In genomic region chr16:19908291-19908690, GRCm38 (mm10) we compare ENCODE assay signal across 17 mouse cellular contexts.
DNase-seq lines count a peak whose midpoint lies in the region; ATAC-seq and TF ChIP-seq lines count a peak whose summit lies in the region.
"Had no signal": no experiment of that assay in that cellular context is flagged by ENCODE, and none has a peak within 500 bp of the region (broad histone marks: within the 10 kb centered on the region; RNA-seq: fewer than 3 reads in every experiment).

No protein-coding gene starts in this region.

- no peak for TF ChIP-seq POLR2A in CH12.LX (IDR thresholded peaks at IDR 0.05; ENCODE audit: low read depth, low read length)

- TF ChIP-seq CTCF in liver, embryonic 14.5 days (IDR thresholded peaks at IDR 0.05; ENCODE audit: low read depth), result peak; percentile 28; the same call in 1 of the 2 replicates
- peak in 1 of 2 experiments; percentile 60; a peak in 2 of 4 replicates for TF ChIP-seq CTCF in CH12.LX (conservative IDR thresholded peaks at IDR 0.05 in 1 of 2, IDR thresholded peaks at IDR 0.05 in 1 of 2; ENCODE audit: low read depth in 2 of 2, low read length in 2 of 2)

- DNase-seq in liver, embryonic 14.5 days (ENCODE audit: low read depth in 3 of 3, low spot score in 3 of 3), result no peak
- no peak for DNase-seq in liver, embryonic 11.5 days (ENCODE audit: low spot score)
- peak; percentile 37 for DNase-seq in CH12.LX (ENCODE audit: extremely low read depth)
- DNase-seq in testis, postnatal 14 days (ENCODE audit: low spot score), result no peak
- DNase-seq in heart, adult 9 months (ENCODE audit: low spot score in 2 of 2), result no peak
- DNase-seq: cerebellum, postnatal 14 days; forebrain, postnatal 0 days; heart, postnatal 36 days; right cerebral cortex, postnatal 4 days had no signal

- H3K79me2 ChIP-seq in CH12.LX (replicated peaks; ENCODE audit: control insufficient read depth, extremely low read depth, insufficient read depth, poor library complexity, severe bottlenecking), result no peaks in the 10 kb centered on the region

- peak; percentile 49 for TF ChIP-seq RAD21 in CH12.LX (IDR thresholded peaks at IDR 0.05; ENCODE audit: low read depth, low read length)

- dilution Hi-C loops in CH12.LX (cut with MboI; ENCODE audit: extremely low pct_ligation_motif_present, extremely low pct_unique_long_range_greater_than_20kb, low sequenced_read_pairs), result no loop called here

- H3K36me3 ChIP-seq in liver, embryonic 14.5 days (replicated peaks; ENCODE audit: control insufficient read depth, insufficient read depth, low read depth), result no peaks in the 10 kb centered on the region
- no peaks in the 10 kb centered on the region for H3K36me3 ChIP-seq in liver, embryonic 11.5 days (ENCODE audit: control insufficient read depth, insufficient read depth, low read length)
- no peaks in the 10 kb centered on the region for H3K36me3 ChIP-seq in CH12.LX (replicated peaks in 1 of 2; ENCODE audit: control insufficient read depth in 1 of 2, insufficient read depth in 1 of 2, low read length in 1 of 2)
- H3K36me3 ChIP-seq: embryonic facial prominence, embryonic 15.5 days; G1E; limb, embryonic 15.5 days had no signal

- no peak overlapping the region for H3K4me3 ChIP-seq in liver, embryonic 14.5 days (ENCODE audit: insufficient read depth in 1 of 2, low read depth in 2 of 2, low read length in 2 of 2)
- H3K4me3 ChIP-seq in liver, embryonic 11.5 days (ENCODE audit: low read depth, low read length), result no peak overlapping the region
- no peak overlapping the region for H3K4me3 ChIP-seq in CH12.LX (replicated peaks in 1 of 3; ENCODE audit: low read depth in 2 of 3, low read length in 2 of 3, poor library complexity in 1 of 3)
- H3K4me3 ChIP-seq: embryonic facial prominence, embryonic 15.5 days; limb, embryonic 15.5 days; myocyte had no signal

- no peaks in the 10 kb centered on the region for H3K9me3 ChIP-seq in liver, embryonic 14.5 days (ENCODE audit: control insufficient read depth, low read length)
- H3K9me3 ChIP-seq in liver, embryonic 11.5 days (ENCODE audit: control insufficient read depth, low read length), result no peaks in the 10 kb centered on the region
- H3K9me3 ChIP-seq in CH12.LX (replicated peaks; ENCODE audit: low read length), result no peaks in the 10 kb centered on the region
- H3K9me3 ChIP-seq: embryonic facial prominence, embryonic 15.5 days; G1E; limb, embryonic 15.5 days had no signal

- H3K27me3 ChIP-seq in liver, embryonic 14.5 days (ENCODE audit: control insufficient read depth, insufficient read depth, low read length), result no peaks in the 10 kb centered on the region
- H3K27me3 ChIP-seq in liver, embryonic 11.5 days (replicated peaks; ENCODE audit: control insufficient read depth, insufficient read depth, low read length), result no peaks in the 10 kb centered on the region
- no peaks in the 10 kb centered on the region for H3K27me3 ChIP-seq in CH12.LX (replicated peaks)
- H3K27me3 ChIP-seq: embryonic facial prominence, embryonic 15.5 days; limb, embryonic 15.5 days had no signal

- no peak overlapping the region for H3K27ac ChIP-seq in liver, embryonic 14.5 days
- no peak overlapping the region for H3K27ac ChIP-seq in liver, embryonic 11.5 days (ENCODE audit: low read depth, low read length)
- no peak overlapping the region for H3K27ac ChIP-seq in CH12.LX (ENCODE audit: insufficient read depth, low read depth)
- H3K27ac ChIP-seq: embryonic facial prominence, embryonic 15.5 days; limb, embryonic 15.5 days had no signal

- in situ Hi-C loops in CH12.LX (cut with MboI; ENCODE audit: low pct_ligation_motif_present, low pct_unique_long_range_greater_than_20kb, low sequenced_read_pairs), result loop anchor here (10.0 kb wide), 1 partner anchor 187 kb away; the partner anchor contains the start of gene Klhl24

- H3K4me1 ChIP-seq in liver, embryonic 14.5 days (replicated peaks; ENCODE audit: control insufficient read depth in 2 of 2, insufficient read depth in 2 of 2, low read length in 1 of 2), result no peaks in the 10 kb centered on the region; a peak in 2 of 4 replicates
- no peaks in the 10 kb centered on the region for H3K4me1 ChIP-seq in liver, embryonic 11.5 days (replicated peaks; ENCODE audit: control insufficient read depth, insufficient read depth, low read length)
- H3K4me1 ChIP-seq in CH12.LX (ENCODE audit: control insufficient read depth in 1 of 2, insufficient read depth in 2 of 2), result peaks cover 7 to 50% of the 10 kb centered on the region in 2 experiments
- H3K4me1 ChIP-seq: embryonic facial prominence, embryonic 15.5 days; limb, embryonic 15.5 days had no signal

- no peak overlapping the region for H3K4me2 ChIP-seq in liver, embryonic 14.5 days (ENCODE audit: low read depth)
- no peak overlapping the region for H3K4me2 ChIP-seq in liver, embryonic 11.5 days
- H3K4me2 ChIP-seq in CH12.LX (ENCODE audit: insufficient read depth, low read depth, poor library complexity, severe bottlenecking), result no peak overlapping the region
- H3K4me2 ChIP-seq: embryonic facial prominence, embryonic 15.5 days; limb, embryonic 15.5 days had no signal

- 36% methylated on average over 3 of the region's 3 CpGs for WGBS in liver, embryonic 14.5 days (ENCODE audit: insufficient replicate concordance)
- 62% methylated on average over 3 of the region's 3 CpGs for WGBS in liver, embryonic 11.5 days

- ATAC-seq in liver, embryonic 14.5 days (ENCODE audit: insufficient read depth), result no peak
- ATAC-seq in liver, embryonic 11.5 days (replicated peaks; ENCODE audit: low FRiP score), result no peak
- ATAC-seq in common myeloid progenitor, adult 5-6 weeks (replicated peaks; ENCODE audit: low read depth, poor library complexity, severe bottlenecking), result peak; percentile 76
- ATAC-seq in megakaryocyte-erythroid progenitor cell, adult 5-6 weeks (replicated peaks; ENCODE audit: low FRiP score, low TSS enrichment, poor library complexity, severe bottlenecking), result peak; percentile 64
- no peak for ATAC-seq in activated CD4-positive, CD25-positive, alpha-beta regulatory T cell, adult 4 months
- ATAC-seq: forebrain, postnatal 0 days; intestine, embryonic 16.5 days had no signal

- no peak overlapping the region for H3K9ac ChIP-seq in liver, embryonic 14.5 days (replicated peaks)
- H3K9ac ChIP-seq in liver, embryonic 11.5 days (ENCODE audit: low read depth, low read length), result no peak overlapping the region
- no peak overlapping the region for H3K9ac ChIP-seq in CH12.LX (ENCODE audit: insufficient read depth, low read depth)
- H3K9ac ChIP-seq: embryonic facial prominence, embryonic 15.5 days; forebrain, postnatal 0 days; limb, embryonic 15.5 days had no signal

- no peak for TF ChIP-seq EP300 in liver, embryonic 14.5 days (IDR thresholded peaks at IDR 0.05; ENCODE audit: low read depth)
- TF ChIP-seq EP300 in CH12.LX (IDR thresholded peaks at IDR 0.05; ENCODE audit: low read length), result no peak

TF ChIP-seq in CH12.LX, 34 proteins besides CTCF, POLR2A, EP300 and RAD21:
- TF ChIP-seq SMC3 (IDR thresholded peaks at IDR 0.05; ENCODE audit: low read depth, low read length) (peak; percentile 60), HCFC1 (IDR thresholded peaks at IDR 0.05; ENCODE audit: low read depth, low read length) (no peak)
TF ChIP-seq in CH12.LX: peak in this region for 1.

Comparison
In these comparisons a context has a peak if more than half of its experiments do, and no peak if none do; other contexts are left out.
1. ATAC-seq: peak in common myeloid progenitor, adult 5-6 weeks (single experiment) and megakaryocyte-erythroid progenitor cell, adult 5-6 weeks (single experiment); none in liver, embryonic 14.5 days (single experiment), liver, embryonic 11.5 days (single experiment) and activated CD4-positive, CD25-positive, alpha-beta regulatory T cell, adult 4 months (single experiment).